Mouse (Mus musculus): ENCODE data around the gene Tnp1. TPM values are rescaled to one million over a fixed set of nuclear protein-coding genes. Genes with fewer than 3 reads are reported as not detected.

Gene Tnp1
- polyA plus RNA-seq, 1 experiment from 2014 or later = not detected

DNA sequence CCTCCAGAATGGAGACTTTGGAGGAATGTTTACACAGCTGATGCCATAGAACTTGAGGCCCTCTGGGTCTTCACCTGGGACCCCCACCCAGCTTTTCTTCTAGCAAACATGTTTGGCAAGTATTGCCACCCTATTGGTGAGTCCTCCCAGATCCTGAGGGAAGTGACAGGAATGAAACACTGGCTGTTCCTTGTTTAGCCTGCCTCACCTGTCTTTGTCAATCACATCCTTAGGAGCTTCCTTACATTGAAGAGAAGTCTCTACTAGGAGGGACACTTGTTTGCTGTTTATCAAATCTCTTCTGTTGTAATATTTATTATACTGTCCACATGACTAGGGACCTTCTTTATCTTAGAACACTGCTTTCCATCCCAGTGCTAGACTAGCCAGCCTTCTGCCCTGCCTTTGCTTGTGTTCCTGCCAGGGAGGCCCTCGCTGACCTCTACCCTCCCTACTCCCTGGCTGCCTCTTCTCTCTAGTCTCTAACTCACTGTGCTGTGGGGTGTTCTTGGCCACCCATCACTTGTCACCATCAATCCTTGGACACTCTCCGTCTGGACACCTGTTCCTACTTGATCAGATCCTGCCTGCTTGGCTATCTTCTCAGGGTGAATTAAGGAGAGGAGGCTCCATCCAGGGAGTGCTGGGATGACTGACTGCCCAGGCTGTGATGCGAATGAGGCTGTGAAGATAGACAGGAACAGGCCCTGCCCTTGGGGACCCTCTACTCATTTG, 25.1 kb upstream of the Tnp1 start:
- Histone ChIP-seq H3K9me3 (replicated peaks) (no peaks in the 10 kb centered on the region), H3K27me3 (no peaks in the 10 kb centered on the region), H3K4me2 (replicated peaks) (no peak overlapping the region), H3K4me3 (no peak overlapping the region), H3K9ac (no peak overlapping the region), H3K36me3 (no peaks in the 10 kb centered on the region), H3K4me1 (no peaks in the 10 kb centered on the region; the same call in 1 of the 2 replicates), H3K27ac (no peak overlapping the region)
- no peak for ATAC-seq (ENCODE audit: low FRiP score)
- 83% methylated on average over 3 of the region's 3 CpGs for WGBS

DNA sequence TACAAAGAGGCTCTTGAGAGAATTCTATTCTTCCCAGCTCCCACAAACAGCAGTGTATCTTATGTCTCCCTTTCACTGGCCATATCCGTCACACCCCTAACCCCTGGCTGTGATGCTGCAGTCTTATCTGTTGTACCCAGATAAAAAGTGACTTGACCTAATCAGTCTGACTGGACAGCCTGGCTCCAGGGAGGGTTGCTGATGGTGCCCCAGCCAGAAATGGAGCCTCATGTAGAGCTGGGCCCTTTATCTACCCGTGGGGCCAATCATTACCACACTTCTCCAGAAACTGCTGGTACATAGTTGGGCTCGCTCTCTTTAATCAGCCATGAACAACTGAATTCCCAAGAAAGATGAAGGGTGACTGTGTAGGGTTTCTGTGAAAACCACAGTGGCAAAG, 22.8 kb upstream of the Tnp1 start:
- H3K27me3 ChIP-seq = no peaks in the 10 kb centered on the region
- WGBS = 69% methylated on average over 3 of the region's 3 CpGs
- ATAC-seq (ENCODE audit: low FRiP score) = no peak
- no peaks in the 10 kb centered on the region for H3K36me3 ChIP-seq
- no peak overlapping the region for H3K4me3 ChIP-seq
- H3K27ac ChIP-seq = no peak overlapping the region
- H3K4me2 ChIP-seq (replicated peaks) = no peak overlapping the region
- H3K4me1 ChIP-seq = no peaks in the 10 kb centered on the region; the same call in 1 of the 2 replicates
- H3K9ac ChIP-seq = no peak overlapping the region
- H3K9me3 ChIP-seq (replicated peaks) = no peaks in the 10 kb centered on the region

DNA sequence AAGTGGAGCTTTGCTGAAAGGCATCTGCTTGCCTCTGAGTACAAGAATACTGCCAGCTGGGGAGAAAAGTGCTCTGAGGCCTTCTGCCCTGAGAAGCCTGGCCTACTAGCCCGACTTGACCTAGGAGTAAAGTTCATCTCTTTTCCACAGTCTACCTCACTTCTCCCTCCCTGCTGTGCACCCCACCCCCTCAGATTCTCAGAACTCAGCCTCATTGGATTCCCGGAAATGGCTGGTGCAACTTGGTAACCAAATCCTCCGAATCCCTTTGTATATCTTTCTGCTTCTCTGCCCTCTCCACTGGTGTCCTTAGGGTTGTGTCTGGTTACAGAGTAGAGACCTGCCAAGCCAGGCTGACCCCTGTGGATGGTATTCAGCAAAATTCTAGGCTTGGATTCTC, 20.8 kb upstream of the Tnp1 start:
- ATAC-seq (ENCODE audit: low FRiP score) = no peak
- 47% methylated on average over 3 of the region's 3 CpGs for WGBS
- no peaks in the 10 kb centered on the region for H3K9me3 ChIP-seq (replicated peaks)
- no peak overlapping the region for H3K4me3 ChIP-seq
- H3K36me3 ChIP-seq = no peaks in the 10 kb centered on the region
- H3K27me3 ChIP-seq = no peaks in the 10 kb centered on the region
- no peak overlapping the region for H3K27ac ChIP-seq
- H3K4me1 ChIP-seq = no peaks in the 10 kb centered on the region
- no peak overlapping the region for H3K9ac ChIP-seq
- H3K4me2 ChIP-seq (replicated peaks) = no peak overlapping the region

DNA sequence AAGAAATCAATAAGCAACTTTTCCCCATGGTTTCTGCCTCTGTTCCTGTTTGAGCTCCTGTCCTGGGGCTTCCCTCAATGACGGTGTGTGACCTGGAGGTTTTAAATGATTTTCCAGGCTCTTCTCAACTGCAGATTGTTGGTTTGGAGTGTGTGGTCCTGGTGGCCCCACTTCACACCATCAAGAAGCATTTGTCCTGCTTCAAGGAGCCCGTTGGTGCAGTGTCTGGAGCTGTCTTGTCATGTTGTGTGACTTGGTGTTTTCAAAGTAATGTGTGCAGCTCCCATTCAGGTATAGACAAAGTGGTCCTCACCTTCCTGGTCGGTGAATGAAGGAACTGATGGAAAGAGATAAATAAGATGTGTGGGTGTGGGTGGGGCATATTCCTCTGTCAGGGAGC, 20.0 kb upstream of the Tnp1 start:
- no peak for ATAC-seq (ENCODE audit: low FRiP score)
- Histone ChIP-seq H3K4me2 (replicated peaks) (no peak overlapping the region), H3K27me3 (no peaks in the 10 kb centered on the region), H3K9me3 (replicated peaks) (no peaks in the 10 kb centered on the region), H3K27ac (no peak overlapping the region), H3K4me3 (no peak overlapping the region), H3K36me3 (no peaks in the 10 kb centered on the region), H3K9ac (no peak overlapping the region), H3K4me1 (no peaks in the 10 kb centered on the region)
- WGBS = 82% methylated on average over 3 of the region's 3 CpGs

DNA sequence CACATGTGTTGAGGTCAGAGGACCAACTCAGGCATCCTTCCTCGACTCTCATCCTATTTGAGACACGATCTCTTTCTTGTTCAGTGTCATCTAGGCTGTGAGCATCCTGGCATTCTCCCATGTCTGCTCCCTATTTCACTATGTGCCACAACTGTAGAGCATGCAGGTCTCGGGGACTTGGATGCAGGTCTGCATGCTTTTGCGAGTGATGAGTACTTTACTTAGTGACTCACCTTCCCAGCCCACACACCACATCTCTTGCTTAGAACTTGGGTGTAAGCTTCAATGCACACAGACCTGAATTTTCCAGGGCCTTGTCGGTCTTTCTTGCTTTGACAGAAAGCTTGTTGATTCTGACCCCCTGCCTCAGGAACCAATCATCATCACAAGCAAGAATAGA, 16.8 kb upstream of the Tnp1 start:
- no peak overlapping the region for H3K9ac ChIP-seq
- ATAC-seq (ENCODE audit: low FRiP score) = no peak
- WGBS = 91% methylated on average over 5 of the region's 5 CpGs

DNA sequence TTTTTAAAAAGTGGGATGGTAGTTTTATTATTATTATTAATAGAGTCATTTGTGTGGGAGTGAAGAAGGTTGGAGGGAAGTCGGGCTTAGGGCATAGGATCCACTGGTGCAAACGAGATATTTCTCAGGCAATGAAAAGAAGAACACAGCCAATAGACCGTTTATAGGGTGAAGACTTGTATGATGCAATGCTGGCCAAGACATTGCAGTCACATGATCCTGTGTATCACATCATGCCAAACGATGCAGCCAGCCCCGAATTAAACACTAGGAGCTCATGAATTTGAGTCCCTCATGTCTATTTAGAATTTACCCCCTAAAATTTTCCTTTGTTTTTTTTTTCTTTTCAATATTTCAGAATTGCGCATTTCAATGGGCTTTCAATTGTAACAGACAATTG, 13.0 kb upstream of the Tnp1 start:
- H3K9ac ChIP-seq = no peak overlapping the region
- H3K4me2 ChIP-seq (replicated peaks) = no peak overlapping the region
- no peaks in the 10 kb centered on the region for H3K36me3 ChIP-seq
- H3K4me3 ChIP-seq = no peak overlapping the region
- WGBS = 85% methylated on average over 6 of the region's 6 CpGs
- no peak overlapping the region for H3K27ac ChIP-seq
- no peaks in the 10 kb centered on the region for H3K4me1 ChIP-seq
- ATAC-seq (ENCODE audit: low FRiP score) = no peak
- no peaks in the 10 kb centered on the region for H3K27me3 ChIP-seq
- no peaks in the 10 kb centered on the region for H3K9me3 ChIP-seq (replicated peaks)

More for the DNA sequence above, 16.8 kb upstream of the Tnp1 start:
- no peaks in the 10 kb centered on the region for H3K36me3 ChIP-seq
- no peaks in the 10 kb centered on the region for H3K9me3 ChIP-seq (replicated peaks)
- H3K27me3 ChIP-seq = no peaks in the 10 kb centered on the region
- no peaks in the 10 kb centered on the region for H3K4me1 ChIP-seq
- no peak overlapping the region for H3K4me3 ChIP-seq
- no peak overlapping the region for H3K4me2 ChIP-seq (replicated peaks)
- no peak overlapping the region for H3K27ac ChIP-seq

DNA sequence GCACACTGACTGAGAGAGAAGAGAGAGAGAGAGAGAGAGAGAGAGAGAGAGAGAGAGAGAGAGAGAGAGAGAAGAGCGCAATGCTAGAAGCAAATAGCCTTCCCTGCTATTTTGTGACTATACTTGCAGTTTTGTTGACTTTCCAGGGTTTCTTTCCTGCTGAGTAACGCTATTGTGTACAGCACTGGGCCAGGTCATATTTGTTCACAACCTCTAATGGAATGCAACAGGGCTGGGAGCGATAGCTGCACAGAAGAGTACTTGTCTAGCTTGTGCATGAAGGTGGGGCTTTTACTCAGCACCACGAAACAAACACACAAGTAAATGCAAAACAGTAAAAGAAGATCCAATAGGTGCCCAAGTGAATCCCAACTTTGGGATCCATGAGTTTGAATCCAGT, 11.7 kb upstream of the Tnp1 start:
- Histone ChIP-seq H3K27ac (no peak overlapping the region), H3K4me2 (replicated peaks) (no peak overlapping the region), H3K4me1 (no peaks in the 10 kb centered on the region), H3K4me3 (no peak overlapping the region), H3K36me3 (no peaks in the 10 kb centered on the region), H3K9me3 (replicated peaks) (no peaks in the 10 kb centered on the region), H3K27me3 (no peaks in the 10 kb centered on the region), H3K9ac (no peak overlapping the region)
- 80% methylated on average over 4 of the region's 4 CpGs for WGBS
- no peak for ATAC-seq (ENCODE audit: low FRiP score)

DNA sequence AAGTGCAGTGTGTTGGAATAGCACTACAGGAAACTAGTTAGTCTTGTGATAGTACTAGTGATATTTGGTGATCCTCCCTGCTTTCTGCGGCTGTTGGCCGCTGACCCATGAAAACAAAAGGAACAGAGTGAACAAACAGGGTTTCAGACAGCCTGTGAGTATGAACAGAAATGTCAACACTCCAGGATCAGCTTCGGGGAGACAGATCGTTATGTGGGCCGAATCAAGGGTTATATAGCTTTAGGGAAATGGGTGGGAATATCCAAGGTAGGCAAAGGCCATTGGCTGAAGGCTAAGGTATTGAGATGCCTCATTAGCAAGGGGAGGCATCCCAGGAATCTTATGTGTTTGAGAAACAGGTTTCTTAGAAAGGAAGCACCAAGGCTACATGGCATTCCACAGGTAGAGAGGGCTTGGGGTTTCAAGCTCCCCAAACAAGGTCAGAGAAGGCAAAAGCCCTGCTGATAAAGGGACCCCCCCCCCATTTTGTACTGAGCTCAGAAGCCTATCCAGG, 11.1 kb upstream of the Tnp1 start:
- 76% methylated on average over 5 of the region's 5 CpGs for WGBS
- Histone ChIP-seq H3K27ac (no peak overlapping the region), H3K9ac (no peak overlapping the region), H3K4me3 (no peak overlapping the region), H3K4me2 (replicated peaks) (no peak overlapping the region), H3K9me3 (replicated peaks) (no peaks in the 10 kb centered on the region), H3K4me1 (no peaks in the 10 kb centered on the region), H3K36me3 (no peaks in the 10 kb centered on the region), H3K27me3 (no peaks in the 10 kb centered on the region)
- ATAC-seq (ENCODE audit: low FRiP score) = no peak

DNA sequence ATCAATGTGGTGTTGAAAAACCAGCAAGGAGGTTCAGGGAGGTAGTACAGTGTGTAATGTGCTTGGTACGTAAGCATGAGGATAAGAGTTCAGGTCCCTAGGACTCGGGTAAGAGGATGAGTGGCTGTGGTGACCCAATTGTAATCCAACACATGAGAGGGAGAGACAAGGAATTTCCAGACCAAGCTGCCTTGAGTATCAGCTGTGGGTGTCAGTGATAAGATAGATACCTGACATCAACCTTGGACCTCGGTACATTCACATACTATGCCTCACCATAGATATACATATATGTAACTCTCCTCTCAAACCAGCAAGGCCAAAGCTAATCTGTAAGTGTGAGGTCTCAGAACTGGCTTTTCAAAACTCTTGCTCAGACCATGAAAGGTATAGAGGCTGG, 10.4 kb upstream of the Tnp1 start:
- Histone ChIP-seq H3K27ac (no peak overlapping the region), H3K4me2 (replicated peaks) (no peak overlapping the region), H3K36me3 (no peaks in the 10 kb centered on the region), H3K27me3 (no peaks in the 10 kb centered on the region), H3K9me3 (replicated peaks) (no peaks in the 10 kb centered on the region), H3K9ac (no peak overlapping the region), H3K4me3 (no peak overlapping the region), H3K4me1 (no peaks in the 10 kb centered on the region)
- no peak for ATAC-seq (ENCODE audit: low FRiP score)
- WGBS = 95% methylated on average over 3 of the region's 3 CpGs

DNA sequence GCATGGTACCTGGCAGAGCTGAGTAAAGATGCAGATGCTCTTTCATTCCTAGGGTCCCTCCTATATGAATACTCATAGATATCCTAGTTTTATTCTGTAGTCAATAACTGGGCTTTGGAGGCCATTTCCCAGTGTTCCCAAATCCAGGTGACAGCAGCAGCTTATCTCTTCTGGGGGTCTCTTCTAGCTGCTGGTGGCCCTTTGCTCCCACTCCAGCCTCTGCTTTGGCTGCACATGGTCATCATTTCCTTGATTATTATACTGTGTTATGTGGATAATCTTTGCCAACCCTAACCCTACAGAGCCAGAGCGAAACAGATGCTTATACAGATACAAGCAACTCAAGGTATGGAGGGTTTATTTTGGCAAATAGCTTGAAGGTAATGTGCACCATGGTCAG, 8.9 kb downstream of the Tnp1 start:
- H3K4me1 ChIP-seq = no peaks in the 10 kb centered on the region
- H3K36me3 ChIP-seq = no peaks in the 10 kb centered on the region
- no peaks in the 10 kb centered on the region for H3K9me3 ChIP-seq (replicated peaks)
- H3K4me2 ChIP-seq (replicated peaks) = no peak overlapping the region
- H3K27me3 ChIP-seq = no peaks in the 10 kb centered on the region
- H3K27ac ChIP-seq = no peak overlapping the region
- no peak overlapping the region for H3K9ac ChIP-seq
- no peak for ATAC-seq (ENCODE audit: low FRiP score)
- 100% methylated on average over 1 of the region's 1 CpGs for WGBS
- H3K4me3 ChIP-seq = no peak overlapping the region

DNA sequence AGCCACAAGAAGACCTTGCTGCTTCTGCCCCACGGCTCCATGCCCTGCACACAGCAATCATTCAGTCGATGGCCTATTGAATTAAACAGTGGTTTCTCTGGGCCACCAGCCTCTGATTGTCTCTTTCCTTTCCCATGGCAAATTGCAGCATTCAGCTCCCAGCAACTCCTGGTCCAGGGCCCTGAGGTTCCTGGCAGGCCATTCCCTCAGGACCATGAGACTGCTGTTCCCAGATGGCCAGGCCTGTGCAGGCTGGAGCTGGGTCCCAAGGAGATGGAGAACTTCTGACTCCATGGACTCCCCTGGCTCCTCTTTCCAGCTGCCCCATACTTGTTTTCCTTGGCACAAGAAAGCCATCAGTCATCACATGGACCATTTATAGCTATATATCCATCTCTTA, 10.8 kb downstream of the Tnp1 start:
- Histone ChIP-seq H3K4me1 (no peaks in the 10 kb centered on the region), H3K9me3 (replicated peaks) (no peaks in the 10 kb centered on the region), H3K27me3 (no peaks in the 10 kb centered on the region), H3K27ac (no peak overlapping the region), H3K36me3 (no peaks in the 10 kb centered on the region), H3K4me3 (no peak overlapping the region), H3K9ac (no peak overlapping the region), H3K4me2 (replicated peaks) (no peak overlapping the region)
- WGBS = 90% methylated on average over 2 of the region's 2 CpGs
- no peak for ATAC-seq (ENCODE audit: low FRiP score)

DNA sequence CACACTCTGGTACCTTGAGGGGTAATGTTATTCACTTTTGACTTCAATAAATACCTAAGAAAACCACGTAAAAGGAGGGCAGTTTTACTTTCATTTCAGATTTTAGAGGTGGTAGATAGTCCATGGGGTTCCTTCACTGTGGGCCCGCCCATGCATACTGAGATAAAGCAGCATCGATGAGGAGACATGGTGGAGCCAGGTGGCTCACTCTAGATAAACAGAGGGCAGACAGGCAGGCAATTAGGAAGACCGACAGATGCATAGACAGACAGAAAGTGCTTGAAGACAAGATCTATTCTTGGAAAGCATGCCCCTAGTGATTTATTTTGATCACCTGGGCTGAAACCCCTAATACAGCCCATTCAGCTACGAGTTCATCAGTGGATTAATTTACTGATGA, 13.1 kb downstream of the Tnp1 start:
- no peaks in the 10 kb centered on the region for H3K9me3 ChIP-seq (replicated peaks)
- 75% methylated on average over 5 of the region's 5 CpGs for WGBS
- no peak overlapping the region for H3K4me3 ChIP-seq
- no peaks in the 10 kb centered on the region for H3K4me1 ChIP-seq
- H3K9ac ChIP-seq = no peak overlapping the region
- no peak overlapping the region for H3K4me2 ChIP-seq (replicated peaks)
- no peak for ATAC-seq (ENCODE audit: low FRiP score)
- no peaks in the 10 kb centered on the region for H3K36me3 ChIP-seq
- no peaks in the 10 kb centered on the region for H3K27me3 ChIP-seq
- no peak overlapping the region for H3K27ac ChIP-seq

DNA sequence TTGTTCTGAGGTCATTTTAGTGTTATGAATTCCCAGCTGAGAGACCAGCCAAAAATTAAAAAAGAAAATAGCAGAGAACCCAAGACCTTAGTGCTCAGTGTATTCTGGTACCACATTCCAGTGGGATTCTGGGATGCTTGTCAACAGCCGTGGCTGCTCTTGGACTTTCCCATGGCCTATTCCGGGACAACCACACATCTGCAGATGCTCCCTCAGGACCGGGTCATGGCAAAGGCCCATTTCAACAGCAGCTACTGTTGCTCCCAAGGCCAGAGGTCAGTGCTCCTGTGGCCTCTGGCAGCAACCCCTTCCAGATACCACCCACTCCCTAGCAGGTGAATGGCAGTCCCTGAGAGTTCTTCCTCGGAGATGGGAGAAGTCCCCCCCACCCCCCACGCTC, 13.7 kb downstream of the Tnp1 start:
- no peaks in the 10 kb centered on the region for H3K36me3 ChIP-seq
- no peak for ATAC-seq (ENCODE audit: low FRiP score)
- no peak overlapping the region for H3K4me2 ChIP-seq (replicated peaks)
- no peaks in the 10 kb centered on the region for H3K27me3 ChIP-seq
- H3K4me1 ChIP-seq = no peaks in the 10 kb centered on the region
- H3K9ac ChIP-seq = no peak overlapping the region
- no peaks in the 10 kb centered on the region for H3K9me3 ChIP-seq (replicated peaks)
- no peak overlapping the region for H3K4me3 ChIP-seq
- no peak overlapping the region for H3K27ac ChIP-seq
- WGBS = 73% methylated on average over 5 of the region's 5 CpGs

Data from hindbrain, embryonic 12.5 days (tissue).